Mouse (Mus musculus) liver, embryonic 14.5 days (tissue): ENCODE data around the gene T.

Source experiments
- CTCF ChIP-seq: IDR thresholded peaks from 2 replicates; pipeline ENCODE4 v1.5.1; 2016; ENCODE audit warnings: antibody characterized with exemption, low read depth, control low read depth
- EP300 ChIP-seq: IDR thresholded peaks from 2 replicates; pipeline ENCODE4 v1.6.1; 2016; ENCODE audit warnings: antibody characterized with exemption, low read depth

DNA sequence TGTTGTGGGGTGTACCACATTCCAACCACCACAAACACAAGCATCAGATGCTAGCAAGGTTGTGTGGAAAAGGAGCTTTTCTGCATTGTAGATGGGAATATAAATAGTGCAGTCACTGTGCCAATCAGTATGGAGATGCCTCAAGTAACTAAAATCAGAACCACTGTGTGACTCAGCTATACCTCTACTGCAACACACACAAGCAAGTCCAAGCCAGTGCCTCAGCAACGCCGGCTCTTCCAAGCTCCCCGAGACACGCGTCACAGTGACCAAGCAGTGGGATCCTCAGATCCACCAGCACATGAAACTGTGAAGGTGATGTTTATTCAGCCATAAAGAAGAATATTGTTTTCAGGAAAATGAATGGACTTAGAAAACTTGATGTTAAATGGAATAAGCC, 56.7 kb downstream of the T start:
- no peak for TF ChIP-seq CTCF
- TF ChIP-seq EP300 = no peak
